Mouse (Mus musculus) liver, embryonic 14.5 days (tissue): Measurements from ENCODE around the gene Stim1. TPM values are rescaled to one million over a fixed set of nuclear protein-coding genes. Genes with fewer than 3 reads are reported as not detected.

Experiments
- ATAC-seq: fragments of 200-750 bp; cut with Nextera tagmentation; 2 replicates; pipeline ENCODE4 v1.8.0; 2017; ENCODE audit warnings: moderate number of reproducible peaks, mild to moderate bottlenecking, moderate library complexity; ENCODE audit not compliant: insufficient read depth
- DNase-seq, 3 experiments: peaks; one replicate each; pipeline ENCODE4 v3.0.0-alpha.2; 2012 to 2013; ENCODE audit warnings: low read depth in 3 of 3, low spot score in 3 of 3
- H3K27ac ChIP-seq: fragments of 300-500 bp; sonication (generic); 2 replicates; pipeline ENCODE4 v1.5.1; 2014; ENCODE audit warnings: moderate library complexity, mild to moderate bottlenecking, control low read depth, inconsistent platforms
- H3K27me3 ChIP-seq: fragments of 300-500 bp; sonication (generic); 2 replicates; pipeline ENCODE4 v1.6.1; 2014; ENCODE audit warnings: mild to moderate bottlenecking, low read length, moderate library complexity; ENCODE audit not compliant: control insufficient read depth, insufficient read depth
- H3K36me3 ChIP-seq: fragments of 300-500 bp; sonication (generic); replicated peaks from 2 replicates; pipeline ENCODE4 v1.6.1; 2014; ENCODE audit warnings: low read depth; ENCODE audit not compliant: control insufficient read depth, insufficient read depth
- H3K4me1 ChIP-seq, 2 experiments: fragments of 200-500 bp in 1 of 2; fragments of 300-500 bp in 1 of 2; sonication (generic) in 1 of 2; replicated peaks; 2 replicates each; pipeline ENCODE4 v1.6.1; 2012 to 2014; ENCODE audit warnings: antibody characterized with exemption in 1 of 2, inconsistent platforms in 1 of 2, low read length in 1 of 2; ENCODE audit not compliant: control insufficient read depth in 2 of 2, insufficient read depth in 2 of 2
- H3K4me2 ChIP-seq: fragments of 300-500 bp; sonication (generic); 2 replicates; pipeline ENCODE4 v1.6.1; 2014; ENCODE audit warnings: low read depth, mild to moderate bottlenecking, control low read depth, moderate library complexity
- H3K4me3 ChIP-seq, 2 experiments: fragments of 200-500 bp in 1 of 2; fragments of 300-500 bp in 1 of 2; sonication (generic) in 1 of 2; 2 replicates each; pipeline ENCODE4 v1.5.1; 2012 to 2014; ENCODE audit warnings: low read depth in 2 of 2, low read length in 2 of 2, mild to moderate bottlenecking in 2 of 2, control low read depth in 1 of 2, inconsistent platforms in 1 of 2, moderate library complexity in 1 of 2; ENCODE audit not compliant: insufficient read depth in 1 of 2
- H3K9ac ChIP-seq: fragments of 300-500 bp; sonication (generic); replicated peaks from 2 replicates; pipeline ENCODE4 v1.6.1; 2014; ENCODE audit warnings: mild to moderate bottlenecking, control low read depth, moderate library complexity
- H3K9me3 ChIP-seq: fragments of 300-500 bp; sonication (generic); 2 replicates; pipeline ENCODE4 v1.6.1; 2016; ENCODE audit warnings: low read length, mixed read lengths; ENCODE audit not compliant: control insufficient read depth
- CTCF ChIP-seq: IDR thresholded peaks from 2 replicates; pipeline ENCODE4 v1.5.1; 2016; ENCODE audit warnings: antibody characterized with exemption, low read depth, control low read depth
- EP300 ChIP-seq: IDR thresholded peaks from 2 replicates; pipeline ENCODE4 v1.6.1; 2016; ENCODE audit warnings: antibody characterized with exemption, low read depth
- WGBS: fragments of 180-500 bp; shearing (Covaris S2); extraction: QIAGEN DNeasy Blood & Tissue Kit; methylation state at CpG from one replicate; pipeline ENCODE4 v1.1.7; 2014; ENCODE audit not compliant: insufficient replicate concordance; 5-methylcytosine and 5-hydroxymethylcytosine counted together
- polyA plus RNA-seq, 2 experiments: library from polyadenylated mRNA; depleted of rRNA in 1 of 2; stranded (reverse) in 1 of 2; unstranded in 1 of 2; fragments of >200 nt; fragmentation: Nextera tagmentation in 1 of 2; extraction: Ambion mirVana in 1 of 2; gene quantifications; 2 replicates each; pipeline versions ENCODE4 v1.2.1 to v1.2.3; 2012 to 2014

The Stim1 gene
- polyA plus RNA-seq, 2 experiments: 7.9 to 9.3 TPM

DNA sequence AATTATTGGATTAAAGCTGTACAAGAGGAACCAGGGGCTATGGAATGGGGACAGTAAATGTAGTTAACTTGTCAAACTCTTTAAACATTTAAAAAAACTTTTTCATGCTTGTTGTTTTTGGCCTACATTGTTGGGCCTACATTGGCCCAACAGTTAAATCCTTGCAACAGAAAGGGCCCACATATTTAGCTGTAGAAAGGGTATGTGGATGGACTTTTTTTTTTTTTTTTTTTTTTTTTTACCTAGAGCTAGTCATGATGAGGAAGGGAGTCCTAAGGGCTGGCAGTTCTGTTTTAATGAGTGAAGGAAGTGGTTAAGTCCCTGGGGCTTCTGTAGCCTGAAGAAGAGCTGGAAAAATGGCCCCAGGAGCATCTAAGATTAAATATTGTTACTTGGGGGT lies 42.7 kb downstream of the Stim1 start:
- Histone ChIP-seq H3K27me3 (no peaks in the 10 kb centered on the region), H3K27ac (no peak overlapping the region), H3K4me1 (peaks cover 11 to 12% of the 10 kb centered on the region in 2 experiments), H3K9ac (no peak overlapping the region), H3K4me2 (no peak overlapping the region), H3K36me3 (no peaks in the 10 kb centered on the region), H3K4me3 (no peak overlapping the region), H3K9me3 (no peaks in the 10 kb centered on the region)
- ATAC-seq (no peak), DNase-seq (no peak)
- TF ChIP-seq EP300 (no peak), CTCF (no peak)

GRCm38 (mm10) chr7:102310821-102311220 lies 43.2 kb downstream of the Stim1 start:
- no peak overlapping the region for H3K27ac ChIP-seq
- H3K4me1 ChIP-seq: peaks cover 15 to 16% of the 10 kb centered on the region in 2 experiments
- no peaks in the 10 kb centered on the region for H3K9me3 ChIP-seq
- H3K4me2 ChIP-seq: no peak overlapping the region
- no peak for ATAC-seq
- no peak overlapping the region for H3K4me3 ChIP-seq
- WGBS: 81% methylated on average over 5 of the region's 5 CpGs
- H3K9ac ChIP-seq: no peak overlapping the region
- TF ChIP-seq EP300: no peak
- TF ChIP-seq CTCF: no peak
- H3K27me3 ChIP-seq: no peaks in the 10 kb centered on the region
- H3K36me3 ChIP-seq: no peaks in the 10 kb centered on the region
- DNase-seq: no peak

GRCm38 (mm10) chr7:102312840-102313534 lies 45.4 kb downstream of the Stim1 start:
- no peak for ATAC-seq
- no peak for DNase-seq
- no peaks in the 10 kb centered on the region for H3K36me3 ChIP-seq
- no peak overlapping the region for H3K27ac ChIP-seq
- H3K27me3 ChIP-seq: no peaks in the 10 kb centered on the region
- peaks cover 18 to 19% of the 10 kb centered on the region in 2 experiments for H3K4me1 ChIP-seq
- WGBS: 35% methylated on average over 4 of the region's 4 CpGs
- H3K4me3 ChIP-seq: no peak overlapping the region
- TF ChIP-seq EP300 (no peak), CTCF (no peak)
- H3K9ac ChIP-seq: no peak overlapping the region
- no peaks in the 10 kb centered on the region for H3K9me3 ChIP-seq
- H3K4me2 ChIP-seq: no peak overlapping the region

- WGBS: 35% methylated on average over 2 of the region's 2 CpGs
- ATAC-seq: no peak
- Histone ChIP-seq H3K36me3 (no peaks in the 10 kb centered on the region), H3K4me2 (no peak overlapping the region), H3K27me3 (no peaks in the 10 kb centered on the region), H3K4me1 (peaks cover 18 to 19% of the 10 kb centered on the region in 2 experiments), H3K9me3 (no peaks in the 10 kb centered on the region), H3K27ac (no peak overlapping the region), H3K4me3 (no peak overlapping the region), H3K9ac (no peak overlapping the region)
- no peak for DNase-seq
- TF ChIP-seq EP300: no peak
- TF ChIP-seq CTCF: no peak
These were observed 45.9 kb downstream of the Stim1 start for GRCm38 (mm10) chr7:102313535-102313863.

GRCm38 (mm10) chr7:102314107-102314506 lies 46.5 kb downstream of the Stim1 start:
- Histone ChIP-seq H3K36me3 (no peaks in the 10 kb centered on the region), H3K4me3 (no peak overlapping the region), H3K9ac (no peak overlapping the region), H3K9me3 (no peaks in the 10 kb centered on the region), H3K4me2 (no peak overlapping the region), H3K27me3 (no peaks in the 10 kb centered on the region), H3K4me1 (peaks cover 18 to 19% of the 10 kb centered on the region in 2 experiments), H3K27ac (no peak overlapping the region)
- DNase-seq (no peak), ATAC-seq (no peak)
- no peak for TF ChIP-seq EP300
- no peak for TF ChIP-seq CTCF
- WGBS: 8% methylated on average over 1 of the region's 1 CpGs
